Mouse (Mus musculus) kidney, adult 8-10 months (tissue): Measurements from ENCODE around the gene Llgl2.
"Not testable (repeated sequence)": the region's sequence is repeated elsewhere in the genome, so short reads cannot be mapped to it uniquely, and the experiment has no call there.

Experiments
- DNase-seq, 2 experiments: peaks; one replicate each; pipeline ENCODE4 v3.0.0; 2022

Gene Llgl2

GRCm38 (mm10) chr11:115836656-115837395 is 13.0 kb downstream of the Llgl2 start:
- peak; percentile 68 to 82 for DNase-seq

DNA sequence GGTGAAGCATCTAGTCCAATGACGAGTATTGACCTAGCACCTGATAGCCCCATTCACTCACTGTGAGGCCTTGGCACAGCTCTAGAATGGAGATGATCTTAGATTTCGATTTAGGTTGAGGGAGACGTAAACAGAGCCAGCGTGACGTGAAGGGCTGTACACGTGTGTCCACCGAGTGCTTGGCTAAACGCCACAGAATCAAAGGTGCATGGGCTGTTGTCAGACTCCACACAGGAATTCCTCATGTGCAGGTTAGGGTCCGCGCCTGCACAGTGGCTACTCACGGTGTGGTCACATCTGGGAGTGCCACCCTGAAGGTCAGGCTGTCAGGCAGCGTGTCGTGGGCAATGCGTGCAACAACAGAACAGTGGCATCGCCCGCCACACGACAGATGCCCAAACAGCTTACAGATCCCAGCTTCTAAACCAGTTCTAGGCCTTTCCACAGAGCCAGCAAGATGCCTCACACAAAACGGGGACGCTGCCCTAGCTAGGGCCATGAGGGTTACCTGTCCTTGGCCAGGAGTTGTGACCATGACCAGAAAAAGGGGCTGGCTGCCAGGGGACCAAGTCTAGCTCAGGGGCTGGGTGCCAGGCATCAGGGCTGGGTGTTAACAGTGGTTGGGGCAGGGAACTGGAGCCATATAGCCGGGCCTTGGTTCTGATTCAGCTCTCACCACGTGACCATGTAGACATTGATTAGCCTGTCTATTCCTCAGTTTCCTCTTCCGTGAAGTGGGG is 13.9 kb downstream of the Llgl2 start:
- DNase-seq = peak in 1 of 2 experiments; percentile 50

DNA sequence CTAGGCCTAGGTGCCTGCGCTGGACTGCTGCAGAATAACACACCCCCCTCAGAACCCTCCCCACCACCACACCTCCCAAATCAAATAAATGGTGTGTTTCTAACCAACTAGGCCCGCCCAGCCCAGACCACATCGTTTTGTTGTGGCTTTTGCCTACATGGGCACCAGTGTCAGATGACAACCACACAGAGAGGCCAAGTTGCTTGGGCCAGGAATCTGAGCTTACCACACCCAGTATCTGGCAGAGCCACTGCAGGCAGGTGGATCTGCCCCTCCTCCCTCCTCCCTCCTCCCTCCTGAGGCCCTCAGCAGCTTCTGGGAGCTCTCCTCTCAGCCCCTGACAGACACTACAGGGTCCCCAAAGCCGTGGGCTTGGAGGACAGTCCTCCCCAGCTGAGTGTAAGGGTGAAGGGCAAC is 15.1 kb downstream of the Llgl2 start:
- peak; percentile 64 to 74 for DNase-seq

- no peak for DNase-seq
These were observed 15.9 kb downstream of the Llgl2 start for GRCm38 (mm10) chr11:115839732-115840131.

- no peak for DNase-seq
These were observed 17.2 kb downstream of the Llgl2 start for GRCm38 (mm10) chr11:115841044-115841443.

DNA sequence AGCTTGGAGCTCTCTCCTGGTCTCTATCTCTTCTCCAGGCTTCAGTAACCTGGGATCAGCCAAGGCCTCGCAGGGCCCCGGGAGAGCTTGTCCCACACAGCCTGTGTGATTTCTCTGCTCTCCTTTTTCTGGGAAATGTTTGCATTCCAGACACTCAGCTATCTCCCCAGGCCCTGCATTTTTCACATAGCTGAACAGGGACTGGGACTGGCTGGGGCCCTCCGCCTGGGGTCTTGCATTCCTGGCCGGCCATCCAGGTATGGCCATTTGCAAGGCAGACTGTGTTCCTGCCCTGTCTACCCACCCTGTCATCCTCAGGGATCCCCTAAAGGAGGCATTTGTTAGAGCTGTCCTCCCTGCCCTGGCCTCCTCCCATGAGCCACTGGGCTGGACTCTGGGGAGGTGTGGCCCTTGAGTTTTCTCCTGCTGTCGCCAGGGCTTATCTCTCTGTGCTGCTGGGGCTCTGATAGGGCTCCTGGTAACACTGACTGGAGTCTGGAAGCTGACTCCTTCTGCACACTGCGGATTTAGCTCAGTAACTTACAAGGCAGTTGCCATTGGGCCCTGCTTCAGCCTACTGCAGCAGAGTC is 18.2 kb downstream of the Llgl2 start:
- DNase-seq = peak in 1 of 2 experiments; percentile 44

DNA sequence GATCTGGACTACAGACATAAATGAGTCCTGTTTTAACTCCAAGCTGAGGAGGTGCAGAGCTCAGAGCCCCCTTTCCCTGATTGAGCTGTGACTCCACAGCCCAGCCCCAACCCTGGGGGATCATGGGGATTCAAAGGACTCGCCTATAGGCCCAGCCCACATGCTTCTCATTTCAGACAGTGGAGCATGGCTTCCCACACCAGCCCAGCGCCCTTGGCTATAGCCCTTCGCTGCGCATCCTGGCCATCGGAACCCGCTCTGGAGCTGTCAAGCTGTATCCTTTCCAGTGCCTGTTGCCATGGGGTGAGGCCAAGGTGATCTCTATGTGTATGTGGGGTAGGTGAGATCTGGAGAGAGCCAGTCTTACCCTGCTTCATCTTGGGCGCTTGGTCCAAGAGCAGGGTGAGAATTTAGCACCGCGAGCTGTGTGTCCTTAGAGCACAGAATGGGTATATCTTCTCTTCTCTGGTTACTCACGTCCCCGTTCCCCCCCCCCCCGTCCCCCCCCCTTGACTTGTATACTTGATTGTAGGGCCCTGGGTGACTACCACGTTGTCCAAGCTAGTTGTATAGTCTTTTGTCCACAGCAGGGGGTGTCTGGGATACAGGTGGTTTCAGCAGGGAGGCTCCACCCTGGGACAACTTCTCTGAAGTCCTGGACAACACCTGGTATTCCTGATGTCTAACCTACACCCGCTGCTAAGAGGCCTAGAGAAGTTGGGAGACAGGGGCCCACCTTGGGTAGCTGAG is 19.5 kb downstream of the Llgl2 start:
- DNase-seq = no peak

GRCm38 (mm10) chr11:115843891-115844239 is 20.0 kb downstream of the Llgl2 start:
- peak; percentile 95 to 98 for DNase-seq

DNA sequence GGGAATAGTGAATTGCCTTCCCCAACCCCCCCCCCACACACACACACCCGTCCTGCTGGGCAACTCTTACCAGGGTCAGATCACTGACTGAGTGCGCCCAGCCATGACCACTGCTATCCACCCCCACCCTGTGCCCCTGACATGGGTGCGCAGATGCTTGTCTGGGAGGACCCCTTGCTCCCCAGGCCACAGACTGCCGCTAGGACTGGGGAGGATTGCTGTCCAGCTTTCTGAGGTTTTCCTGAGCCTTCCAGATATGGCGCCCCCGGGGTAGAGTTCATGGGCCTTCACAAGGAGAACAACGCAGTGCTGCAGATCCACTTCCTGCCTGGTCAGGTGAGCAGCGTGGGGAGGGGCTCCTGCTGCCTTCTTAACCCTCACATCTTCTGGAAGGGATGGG is 20.4 kb downstream of the Llgl2 start:
- peak in 1 of 2 experiments; percentile 58 for DNase-seq

GRCm38 (mm10) chr11:115845819-115846218 is 22.0 kb downstream of the Llgl2 start:
- DNase-seq = no peak

DNA sequence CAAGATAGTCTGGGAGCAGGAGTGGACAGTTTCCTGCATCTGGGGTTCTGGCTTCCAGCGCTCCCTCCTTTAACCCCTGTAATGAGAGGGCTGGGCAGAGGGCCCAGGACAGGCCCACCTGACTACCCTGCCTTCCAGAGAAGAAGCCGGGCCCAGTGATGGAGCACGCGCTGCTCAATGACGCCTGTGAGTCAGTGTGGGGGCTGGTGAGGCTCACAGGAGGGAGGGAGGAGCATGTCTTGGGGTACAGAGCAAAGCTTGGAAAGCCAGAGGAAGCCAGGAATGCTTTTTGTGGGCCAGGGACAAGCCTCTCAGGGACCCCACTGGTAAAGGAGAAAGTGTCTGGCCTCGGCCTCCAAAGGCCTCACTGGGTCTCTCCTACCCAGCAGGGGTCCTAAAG is 30.8 kb downstream of the Llgl2 start:
- no peak for DNase-seq

DNA sequence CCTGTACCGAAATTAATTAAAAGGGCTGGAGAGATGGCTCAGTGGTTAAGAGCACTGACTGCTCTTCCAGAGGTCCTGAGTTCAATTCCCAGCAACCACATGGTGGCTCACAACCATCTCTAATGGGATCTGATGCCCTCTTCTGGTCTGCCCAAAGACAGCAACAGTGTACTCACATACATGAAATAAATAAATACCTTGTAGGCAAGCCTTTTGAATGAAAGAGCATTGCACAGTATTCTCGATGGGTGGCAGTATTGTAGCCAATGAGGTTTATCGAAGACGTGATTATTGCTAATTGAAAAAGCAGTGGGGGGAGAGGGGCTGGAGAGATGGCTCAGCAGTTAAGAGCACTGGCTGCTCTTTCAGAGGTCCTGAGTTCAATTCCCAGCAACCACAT is 33.3 kb downstream of the Llgl2 start:
- not testable (repeated sequence) for DNase-seq

- DNase-seq = peak in 1 of 2 experiments; percentile 49
These were observed 34.1 kb downstream of the Llgl2 start for GRCm38 (mm10) chr11:115857936-115858335.

- DNase-seq = no peak
These were observed 34.5 kb downstream of the Llgl2 start, which contains the start of gene Myo15b for GRCm38 (mm10) chr11:115858354-115858753. Myo15b (plus strand) TSS chr11:115858406.

- DNase-seq = peak; percentile 83 to 87
These were observed 35.5 kb downstream of the Llgl2 start for GRCm38 (mm10) chr11:115859143-115859945.

- no peak for DNase-seq
These were observed 40.0 kb downstream of the Llgl2 start for GRCm38 (mm10) chr11:115863895-115864294.

- DNase-seq = no peak
These were observed 45.5 kb downstream of the Llgl2 start for GRCm38 (mm10) chr11:115869393-115869792.

- DNase-seq = no peak
These were observed 48.6 kb downstream of the Llgl2 start for GRCm38 (mm10) chr11:115872437-115872836.

GRCm38 (mm10) chr11:115875935-115876334 is 52.1 kb downstream of the Llgl2 start:
- no peak for DNase-seq

- no peak for DNase-seq
These were observed 52.6 kb downstream of the Llgl2 start for GRCm38 (mm10) chr11:115876438-115876837.

DNA sequence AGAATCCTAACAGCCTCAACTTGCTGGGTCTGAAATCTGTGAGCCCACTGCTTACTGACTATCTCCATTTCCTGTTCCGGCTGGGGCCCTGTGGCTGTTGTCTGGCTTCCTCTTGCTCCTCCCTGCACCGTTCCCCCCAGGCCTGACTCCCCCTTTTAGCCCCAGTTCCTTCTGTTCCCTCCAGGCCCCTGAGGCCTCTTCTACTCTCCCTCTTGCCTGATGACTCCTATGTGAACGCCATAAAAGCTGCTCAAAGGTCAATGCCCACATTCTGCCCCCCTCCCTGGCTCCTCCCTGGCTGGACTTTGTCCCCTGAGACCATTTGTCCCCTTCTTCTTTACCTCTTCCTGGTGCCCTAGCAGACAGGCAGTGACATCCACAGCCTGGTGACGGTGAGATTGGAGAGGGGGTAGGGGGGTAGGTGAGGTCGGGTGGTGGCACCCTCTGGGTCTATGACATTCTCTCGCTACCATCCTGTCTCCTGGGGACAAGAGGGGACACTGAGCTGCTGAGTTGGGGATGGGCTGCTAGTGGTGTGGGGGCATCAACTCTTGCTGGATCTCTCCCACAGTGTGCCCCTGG is 53.4 kb downstream of the Llgl2 start:
- peak; percentile 85 to 88 for DNase-seq

DNA sequence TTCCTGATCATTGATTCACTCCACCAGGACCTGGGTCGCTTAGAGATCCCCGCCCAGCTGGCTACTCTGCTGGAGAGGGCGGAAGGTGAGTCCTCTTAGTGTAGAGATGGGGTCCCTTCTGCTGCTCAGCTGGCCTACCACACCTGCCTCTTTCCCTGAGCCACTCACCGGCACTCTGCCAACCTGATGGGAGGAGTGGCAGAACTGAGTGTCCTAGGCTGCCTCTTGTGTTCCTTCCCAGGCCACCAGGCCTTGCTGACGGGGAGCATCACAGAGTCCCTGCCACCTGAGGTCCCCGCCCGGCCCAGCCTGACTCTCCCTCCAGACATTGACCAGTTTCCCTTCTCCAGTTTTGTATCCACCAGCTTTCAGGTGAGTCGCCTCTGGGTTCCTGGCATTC is 54.2 kb downstream of the Llgl2 start:
- DNase-seq = peak; percentile 46 to 60
